Mouse (Mus musculus): ENCODE measurements around the gene Ahr. TPM values are rescaled to one million over a fixed set of nuclear protein-coding genes. Genes with fewer than 3 reads are reported as not detected.
A peak's percentile ranks its signal among the peaks of the same experiment; 100 is the strongest.

Ahr gene
- total RNA-seq (2022): 1 to 10 TPM; 6.0 to 7.4 (median 6.7) TPM

DNA sequence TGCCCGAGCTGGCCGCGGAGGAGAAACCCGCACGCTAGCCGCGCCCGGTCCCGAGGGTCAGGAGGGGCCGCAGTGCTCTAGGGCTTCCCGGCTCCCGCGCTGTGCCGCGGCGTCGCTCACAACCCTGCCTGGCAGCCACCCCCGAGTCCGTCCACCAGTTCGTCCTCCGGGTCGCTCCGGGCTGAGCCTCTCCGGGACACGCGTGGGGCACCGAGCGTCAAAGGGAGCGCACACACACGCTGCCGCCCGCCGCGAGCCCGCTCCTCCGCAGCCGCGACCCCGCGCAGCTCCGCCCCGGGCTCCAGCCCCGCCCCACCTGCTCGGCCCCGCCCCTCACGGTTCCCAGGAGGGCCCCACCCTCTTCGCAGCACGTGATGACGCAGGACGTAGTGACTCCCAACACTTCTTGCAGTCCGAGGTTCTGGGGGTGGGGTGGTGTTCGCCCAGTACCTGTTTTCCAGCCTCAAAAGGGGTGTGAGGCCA lies at the start of gene Ahr:
Ahr (minus strand) TSS at position 285 of the 483 bp plus-strand sequence.
- DNase-seq (ENCODE audit: low spot score in 2 of 2): peak; percentile 62 to 84

DNA sequence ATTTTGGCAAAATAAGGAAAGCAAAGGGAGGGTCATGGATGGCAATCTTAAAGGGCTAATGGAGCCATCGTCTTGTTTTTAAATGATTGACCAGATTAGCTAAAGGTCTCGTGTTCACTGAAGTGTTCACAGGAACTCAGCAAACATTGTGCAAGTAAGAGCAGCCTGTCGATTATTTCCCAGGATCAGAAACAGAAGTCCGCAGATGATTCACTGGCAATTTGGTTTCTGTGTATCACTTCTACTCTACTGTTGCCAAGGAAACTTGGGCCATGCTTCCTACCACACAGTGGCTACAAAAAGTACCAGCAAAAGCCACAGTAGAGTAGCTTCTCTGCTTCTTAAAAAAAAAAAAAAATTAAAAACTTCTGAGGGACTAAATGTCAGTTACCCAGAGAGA lies 44.0 kb upstream of the Ahr start:
- no peak for DNase-seq (ENCODE audit: low spot score in 2 of 2)

- no peak for DNase-seq (ENCODE audit: low spot score in 2 of 2)
These were observed 41.3 kb upstream of the Ahr start for GRCm38 (mm10) chr12:35576107-35576506.

GRCm38 (mm10) chr12:35573713-35574112 lies 38.9 kb upstream of the Ahr start:
- DNase-seq (ENCODE audit: low spot score in 2 of 2): no peak

GRCm38 (mm10) chr12:35562826-35563225 lies 28.0 kb upstream of the Ahr start:
- no peak for DNase-seq (ENCODE audit: low spot score in 2 of 2)

GRCm38 (mm10) chr12:35558868-35559267 lies 24.0 kb upstream of the Ahr start:
- DNase-seq (ENCODE audit: low spot score in 2 of 2): no peak

- no peak for DNase-seq (ENCODE audit: low spot score in 2 of 2)
These were observed 21.1 kb upstream of the Ahr start for GRCm38 (mm10) chr12:35555925-35556324.

DNA sequence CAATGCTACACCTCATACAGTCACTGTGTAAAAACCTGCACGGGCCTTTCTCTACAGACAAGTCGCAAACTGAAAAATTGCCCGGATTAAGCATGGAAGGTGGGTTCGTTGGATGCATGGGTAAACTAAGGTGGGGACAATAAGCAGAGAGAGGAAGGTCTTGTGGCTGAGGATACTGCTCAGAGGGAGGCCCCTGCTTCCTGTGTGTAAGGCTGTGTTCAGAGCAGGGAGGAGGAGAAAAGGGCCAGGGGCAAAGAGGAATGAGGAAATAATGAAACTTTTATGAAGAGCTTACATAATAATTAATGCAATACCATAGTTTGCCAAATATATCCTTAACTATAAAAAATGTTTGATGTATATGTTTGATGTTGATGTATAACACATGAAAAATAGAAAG lies 19.5 kb upstream of the Ahr start:
- DNase-seq (ENCODE audit: low spot score in 2 of 2): no peak

DNA sequence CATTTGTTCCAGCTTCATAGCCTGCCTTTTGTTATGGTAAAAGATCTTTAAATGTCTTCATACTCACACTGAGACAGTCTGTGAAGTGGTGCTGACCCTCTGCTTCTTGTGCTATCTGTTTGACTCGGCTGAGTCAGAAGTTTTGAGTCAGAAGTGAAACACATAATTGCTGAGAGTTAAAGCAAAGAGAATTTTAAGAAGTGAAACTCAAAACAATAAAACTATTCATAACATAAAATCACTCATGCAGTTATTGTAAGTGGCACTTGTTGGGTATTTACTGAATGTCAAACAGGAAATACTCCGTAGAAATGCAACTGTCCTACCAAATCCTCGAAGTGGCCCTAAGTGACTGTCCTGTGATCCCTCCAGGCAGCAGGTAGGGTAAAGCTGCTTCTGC lies 18.3 kb upstream of the Ahr start:
- no peak for DNase-seq (ENCODE audit: low spot score in 2 of 2)

DNA sequence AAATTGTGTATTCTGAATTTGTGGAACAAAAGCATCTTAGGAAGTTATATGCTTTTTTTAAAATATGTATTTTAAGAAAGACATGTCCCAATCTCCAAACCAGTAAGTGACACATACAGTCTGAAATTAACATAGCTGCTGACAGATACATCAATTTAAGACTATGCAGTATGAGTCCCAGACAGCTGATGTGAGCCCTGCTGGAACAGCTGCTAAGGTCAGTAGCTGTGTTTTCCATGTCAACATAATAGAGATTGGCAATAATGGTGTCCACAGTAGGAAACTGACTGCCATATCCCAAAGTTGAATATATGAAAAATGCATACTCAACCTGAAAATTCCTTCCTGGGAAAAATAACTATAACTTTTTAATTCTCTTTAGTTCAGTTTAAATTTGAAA lies 15.5 kb upstream of the Ahr start:
- DNase-seq (ENCODE audit: low spot score in 2 of 2): no peak

DNA sequence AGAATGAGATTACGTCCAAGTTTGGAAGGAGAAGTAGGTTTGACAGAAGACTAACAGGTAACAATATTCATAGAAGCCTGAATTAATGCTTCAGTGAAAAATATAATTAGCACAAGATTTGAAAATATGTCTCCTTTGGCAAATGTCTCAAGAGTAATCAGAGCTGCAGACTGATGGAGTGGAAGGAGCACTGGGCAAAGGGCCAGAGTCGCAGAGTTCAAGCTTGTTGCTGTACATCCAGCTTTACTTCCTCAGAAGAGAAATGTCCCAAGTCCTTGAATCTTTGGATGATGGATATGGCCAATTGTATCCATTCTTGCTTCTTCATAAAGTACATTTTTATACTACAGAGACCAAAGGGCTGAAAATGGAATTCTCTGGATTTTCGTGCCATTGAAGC lies 8.0 kb upstream of the Ahr start:
- DNase-seq (ENCODE audit: low spot score in 2 of 2): no peak

DNA sequence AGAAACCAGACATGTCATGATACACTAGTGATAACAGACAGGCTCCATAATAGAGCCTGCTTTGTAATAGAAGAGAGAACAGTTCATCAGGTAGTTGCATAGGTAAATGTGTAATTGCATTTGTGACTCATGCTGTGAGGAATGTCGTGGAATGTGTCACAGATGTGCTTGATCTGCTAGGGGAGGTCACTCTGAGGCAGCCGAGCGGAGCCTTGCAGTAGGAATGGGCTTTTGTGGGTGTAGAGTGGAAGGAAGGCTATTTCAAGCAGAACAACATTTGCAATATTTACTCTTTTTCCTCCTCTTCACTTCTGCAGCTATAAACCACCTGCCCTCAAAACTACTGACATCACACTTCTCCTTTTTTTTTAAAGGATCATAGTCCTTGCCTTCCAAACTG lies 4.0 kb upstream of the Ahr start:
- DNase-seq (ENCODE audit: low spot score in 2 of 2): no peak

- DNase-seq (ENCODE audit: low spot score in 2 of 2): peak; percentile 12 to 18
These were observed 604 bp downstream of the Ahr start for GRCm38 (mm10) chr12:35534114-35534753.

GRCm38 (mm10) chr12:35533748-35534113 lies 1.1 kb downstream of the Ahr start:
- DNase-seq (ENCODE audit: low spot score in 2 of 2): no peak

- DNase-seq (ENCODE audit: low spot score in 2 of 2): no peak
These were observed 1.7 kb downstream of the Ahr start for GRCm38 (mm10) chr12:35533133-35533532.

DNA sequence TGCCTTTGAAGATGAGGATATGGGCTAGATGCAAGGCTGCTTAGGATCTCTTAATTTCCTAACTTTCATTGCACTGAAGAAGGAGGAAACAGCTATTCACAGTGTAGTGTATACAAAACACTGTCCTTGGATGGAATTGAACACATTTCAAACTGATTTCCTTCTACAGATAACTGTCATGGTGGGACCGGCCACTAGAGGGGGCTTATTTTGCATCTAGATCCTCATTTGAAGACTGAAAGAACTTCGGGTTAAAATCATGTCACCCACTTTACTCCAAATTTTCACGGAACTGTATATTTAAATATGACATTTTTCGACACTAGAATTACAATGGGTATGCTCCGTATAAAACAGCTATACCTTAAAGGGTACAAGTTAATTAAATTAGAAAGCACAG lies 2.7 kb downstream of the Ahr start:
- peak; percentile 30 to 51 for DNase-seq (ENCODE audit: low spot score in 2 of 2)

GRCm38 (mm10) chr12:35530587-35530986 lies 4.3 kb downstream of the Ahr start:
- no peak for DNase-seq (ENCODE audit: low spot score in 2 of 2)

GRCm38 (mm10) chr12:35527429-35527828 lies 7.4 kb downstream of the Ahr start:
- no peak for DNase-seq (ENCODE audit: low spot score in 2 of 2)

DNA sequence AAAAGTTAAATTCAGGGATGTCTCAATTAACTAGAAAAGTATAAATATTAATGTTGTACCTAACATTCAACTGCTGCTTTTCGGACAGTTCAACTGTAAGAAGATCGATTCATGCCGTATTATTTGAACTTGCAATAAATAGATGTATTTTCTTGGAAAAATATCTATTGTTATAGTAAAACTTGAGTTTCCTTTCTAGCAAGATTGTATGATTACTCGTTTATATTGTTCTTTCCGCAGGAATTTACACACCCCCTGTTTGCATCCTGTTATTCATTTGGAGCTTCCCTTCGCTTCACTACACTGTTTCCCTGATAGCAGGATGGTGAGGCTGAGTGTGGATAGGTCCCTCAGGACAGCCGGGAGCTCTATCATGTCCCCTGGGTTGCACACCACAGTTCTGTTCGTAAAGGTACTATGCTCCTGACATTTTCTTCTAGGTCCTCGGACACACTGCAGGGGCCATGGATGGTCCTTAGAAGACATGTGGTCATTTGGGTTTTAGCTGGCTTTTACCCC lies 12.2 kb downstream of the Ahr start:
- no peak for DNase-seq (ENCODE audit: low spot score in 2 of 2)

DNA sequence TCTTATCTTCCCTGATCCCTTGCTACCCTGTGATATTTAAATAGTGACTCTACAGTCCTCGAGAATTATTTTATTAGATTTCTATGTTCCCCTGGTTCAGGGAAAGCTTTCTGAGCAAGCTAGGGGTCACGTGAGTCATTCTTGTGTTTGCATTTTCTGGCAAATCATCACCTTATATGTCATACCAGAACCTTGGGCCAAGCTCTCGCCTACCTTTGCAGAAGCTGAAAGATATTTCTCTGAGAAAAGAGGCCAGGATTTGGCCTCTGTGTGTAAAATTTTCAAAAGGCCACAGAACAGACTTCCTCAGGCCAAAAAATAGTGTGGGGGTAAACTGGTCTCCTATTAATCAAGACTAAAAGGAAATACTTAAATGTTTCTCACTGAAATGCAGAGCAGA lies 19.2 kb downstream of the Ahr start:
- DNase-seq (ENCODE audit: low spot score in 2 of 2): no peak

- no peak for DNase-seq (ENCODE audit: low spot score in 2 of 2)
These were observed 20.2 kb downstream of the Ahr start for GRCm38 (mm10) chr12:35514671-35515070.

- DNase-seq (ENCODE audit: low spot score in 2 of 2): no peak
These were observed 24.1 kb downstream of the Ahr start for GRCm38 (mm10) chr12:35510711-35511110.

GRCm38 (mm10) chr12:35506383-35506782 lies 28.5 kb downstream of the Ahr start:
- no peak for DNase-seq (ENCODE audit: low spot score in 2 of 2)

- DNase-seq (ENCODE audit: low spot score in 2 of 2): no peak
These were observed 30.8 kb downstream of the Ahr start for GRCm38 (mm10) chr12:35504081-35504480.
